Mouse (Mus musculus): ENCODE results near the gene Bphl. TPM values are rescaled to one million over a fixed set of nuclear protein-coding genes. Genes with fewer than 3 reads are reported as not detected.
A peak's percentile ranks its signal among the peaks of the same experiment; 100 is the strongest.
"Not testable (repeated sequence)": the region's sequence is repeated elsewhere in the genome, so short reads cannot be mapped to it uniquely, and the experiment has no call there.

The Bphl gene
- total RNA-seq, 2 experiments from 2014 or later, result 23.7 to 25.8 TPM

DNA sequence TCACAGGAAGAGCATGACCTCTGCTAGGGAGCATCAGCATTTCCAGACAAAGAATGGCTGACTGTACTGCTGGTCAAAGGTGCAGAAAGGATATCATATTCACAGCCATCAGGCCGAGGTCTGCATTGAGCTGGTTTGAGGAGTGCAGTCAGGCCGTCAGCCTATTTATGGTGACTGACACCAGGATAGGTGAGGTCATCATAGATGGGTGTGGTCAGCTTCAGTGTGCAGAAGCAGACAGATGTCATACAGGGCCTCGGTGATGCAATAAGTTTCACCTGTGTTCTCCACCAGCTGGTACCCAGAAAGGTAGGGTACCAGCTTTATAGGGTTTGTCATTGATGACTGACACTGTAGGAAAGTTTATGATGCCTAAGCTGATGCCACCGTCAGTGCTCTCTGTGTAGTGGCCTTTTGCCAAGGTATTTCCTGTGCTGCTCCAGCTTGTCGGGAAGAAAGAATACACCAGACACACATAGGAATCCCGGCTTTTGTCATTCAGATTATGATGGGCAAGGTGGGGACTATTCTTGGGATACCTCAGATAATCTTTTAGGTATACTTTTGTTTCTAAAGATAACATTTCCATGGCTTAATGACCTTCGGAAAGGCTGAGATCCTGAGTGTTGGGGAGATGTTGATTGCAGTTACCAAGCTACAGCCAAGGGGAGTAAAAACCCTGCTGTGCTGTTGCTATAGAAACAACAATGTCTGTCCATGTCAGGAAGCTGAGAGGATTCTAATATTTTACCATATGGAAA is 49.8 kb downstream of the Bphl start:
- DNase-seq (ENCODE audit: low spot score), result no peak

- not testable (repeated sequence) for DNase-seq (ENCODE audit: low spot score)
Measured at GRCm38 (mm10) chr13:34088201-34088649, 50.8 kb downstream of the Bphl start.

- DNase-seq (ENCODE audit: low spot score), result no peak
Measured at GRCm38 (mm10) chr13:34088871-34089288, 51.5 kb downstream of the Bphl start.

DNA sequence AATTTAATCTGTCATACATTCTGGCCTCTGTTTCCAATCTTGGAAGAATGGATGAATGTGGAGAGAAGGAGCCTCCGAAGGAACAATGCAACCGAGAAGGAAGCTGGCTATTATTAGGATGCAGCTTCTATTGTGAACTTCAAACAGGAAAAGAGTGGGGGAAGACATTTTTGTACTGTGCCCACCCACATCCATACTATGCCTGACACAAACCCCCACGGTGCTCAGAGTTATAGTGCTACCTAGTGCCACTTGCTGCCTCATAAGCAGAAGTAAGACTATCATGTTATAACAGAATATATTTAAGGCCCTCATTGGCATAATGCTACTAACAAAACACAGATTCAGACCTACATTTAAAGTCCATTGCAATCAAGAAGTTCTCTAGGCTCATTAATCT is 52.0 kb downstream of the Bphl start:
- no peak for DNase-seq (ENCODE audit: low spot score)

DNA sequence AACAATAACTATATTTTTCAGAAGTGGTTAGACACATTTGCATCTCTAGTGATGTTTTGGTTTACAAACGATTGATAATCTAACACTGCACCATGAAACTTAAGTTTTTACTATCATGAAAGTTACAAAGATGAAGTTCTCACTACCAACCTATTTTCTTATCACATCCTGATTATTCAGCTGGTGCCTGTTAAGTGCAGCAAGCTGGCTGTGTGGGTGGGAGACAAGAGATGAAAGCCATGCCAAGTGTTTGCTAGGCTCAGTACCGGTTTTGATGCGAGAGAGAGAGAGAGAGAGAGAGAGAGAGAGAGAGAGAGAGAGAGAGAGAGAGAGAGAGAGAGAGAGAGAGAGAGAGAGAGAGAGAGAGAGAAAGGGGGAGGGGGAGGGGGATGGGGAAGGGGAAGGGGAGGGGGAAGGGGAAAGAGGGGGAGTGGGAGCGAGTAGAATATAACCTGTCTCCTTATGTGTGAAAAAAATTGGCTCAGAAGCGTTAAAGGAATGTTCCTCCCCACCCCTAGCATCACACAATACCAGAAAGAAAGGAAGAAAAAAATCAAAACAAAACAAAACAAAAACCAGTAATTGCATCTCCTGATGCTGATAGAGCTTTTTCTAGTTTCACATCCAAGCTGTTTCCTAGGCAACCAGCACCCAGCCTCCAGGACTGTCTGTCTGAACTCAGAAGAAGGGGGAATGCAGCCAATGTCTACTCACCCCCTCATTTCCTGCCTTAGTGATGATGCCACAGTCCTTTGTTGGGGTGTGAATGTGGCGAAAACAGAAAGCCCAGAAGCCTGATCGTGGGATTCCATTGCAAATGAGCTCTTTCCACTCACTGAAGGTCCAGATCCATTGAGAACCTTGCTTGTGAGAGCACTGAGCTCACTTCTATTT is 58.4 kb downstream of the Bphl start:
- no peak for DNase-seq (ENCODE audit: low spot score)

GRCm38 (mm10) chr13:34096455-34096854 is 59.1 kb downstream of the Bphl start:
- DNase-seq (ENCODE audit: low spot score), result no peak

GRCm38 (mm10) chr13:34097086-34097485 is 59.7 kb downstream of the Bphl start:
- no peak for DNase-seq (ENCODE audit: low spot score)

GRCm38 (mm10) chr13:34100733-34101132 is 63.3 kb downstream of the Bphl start:
- DNase-seq (ENCODE audit: low spot score), result no peak

DNA sequence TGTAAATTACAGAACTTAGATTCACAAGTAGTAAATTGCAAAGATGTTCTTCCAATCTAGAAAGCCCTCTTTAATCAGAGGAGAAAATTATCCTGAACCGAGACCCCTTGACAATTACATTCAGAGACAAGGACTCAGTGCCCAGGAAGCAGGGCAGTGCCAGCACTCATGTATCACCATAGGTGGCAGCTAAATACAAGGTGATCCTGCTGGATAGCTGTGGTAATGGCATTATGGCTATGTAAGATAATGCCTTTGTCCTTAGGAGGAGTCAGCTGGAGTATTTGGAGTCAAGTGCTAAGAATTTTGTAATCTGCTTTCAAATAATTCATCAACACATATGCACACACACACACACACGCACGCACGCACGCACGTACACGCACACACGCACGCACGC is 63.9 kb downstream of the Bphl start:
- DNase-seq (ENCODE audit: low spot score), result no peak

DNA sequence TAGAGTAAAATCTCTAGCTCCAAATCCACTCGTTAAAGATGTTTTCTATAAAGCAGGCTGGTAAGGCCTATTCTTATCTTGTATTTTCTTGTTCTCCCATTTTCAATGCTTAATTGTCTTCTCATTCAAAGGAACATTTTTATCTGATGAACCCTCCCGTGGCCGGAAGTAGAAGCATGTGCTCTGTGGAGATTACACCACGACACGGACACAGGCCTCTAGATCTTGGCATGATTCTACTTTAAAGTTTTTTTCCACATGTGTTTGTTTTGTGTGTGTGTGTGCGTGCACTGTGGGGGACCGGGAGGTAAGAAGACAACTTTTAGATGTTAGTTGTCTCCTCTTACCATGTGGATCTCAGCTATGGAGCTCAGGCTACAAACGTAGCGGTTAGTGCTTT is 64.5 kb downstream of the Bphl start:
- DNase-seq (ENCODE audit: low spot score), result no peak

- DNase-seq (ENCODE audit: low spot score), result no peak
Measured at GRCm38 (mm10) chr13:34105364-34105763, 68.0 kb downstream of the Bphl start.

- DNase-seq (ENCODE audit: low spot score), result no peak
Measured at GRCm38 (mm10) chr13:34106256-34106655, 68.9 kb downstream of the Bphl start.

GRCm38 (mm10) chr13:34106999-34107398 is 69.6 kb downstream of the Bphl start:
- DNase-seq (ENCODE audit: low spot score), result no peak

GRCm38 (mm10) chr13:34109035-34109676 is 71.8 kb downstream of the Bphl start:
- DNase-seq (ENCODE audit: low spot score), result no peak

DNA sequence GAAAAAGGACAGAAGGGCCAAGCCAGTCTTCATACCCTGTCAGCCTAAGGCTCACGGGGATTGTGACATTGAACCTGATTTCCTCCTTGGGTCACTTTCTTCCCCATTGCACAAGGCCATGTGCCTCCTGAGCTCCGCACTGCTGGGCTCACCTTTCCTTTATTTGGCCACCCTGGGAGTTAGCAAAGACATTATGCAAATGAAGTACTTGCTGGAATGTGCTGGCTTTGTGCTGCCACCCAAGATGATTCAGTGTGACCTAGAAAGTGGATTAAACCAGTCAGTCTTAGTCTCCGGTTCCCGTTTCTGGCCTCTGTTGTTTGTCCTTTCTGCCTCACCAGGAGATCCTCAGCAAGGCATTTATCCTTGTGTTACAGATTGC is 72.3 kb downstream of the Bphl start:
- no peak for DNase-seq (ENCODE audit: low spot score)

GRCm38 (mm10) chr13:34111019-34111418 is 73.6 kb downstream of the Bphl start:
- DNase-seq (ENCODE audit: low spot score), result no peak

- no peak for DNase-seq (ENCODE audit: low spot score)
Measured at GRCm38 (mm10) chr13:34111878-34112277, 74.5 kb downstream of the Bphl start.

DNA sequence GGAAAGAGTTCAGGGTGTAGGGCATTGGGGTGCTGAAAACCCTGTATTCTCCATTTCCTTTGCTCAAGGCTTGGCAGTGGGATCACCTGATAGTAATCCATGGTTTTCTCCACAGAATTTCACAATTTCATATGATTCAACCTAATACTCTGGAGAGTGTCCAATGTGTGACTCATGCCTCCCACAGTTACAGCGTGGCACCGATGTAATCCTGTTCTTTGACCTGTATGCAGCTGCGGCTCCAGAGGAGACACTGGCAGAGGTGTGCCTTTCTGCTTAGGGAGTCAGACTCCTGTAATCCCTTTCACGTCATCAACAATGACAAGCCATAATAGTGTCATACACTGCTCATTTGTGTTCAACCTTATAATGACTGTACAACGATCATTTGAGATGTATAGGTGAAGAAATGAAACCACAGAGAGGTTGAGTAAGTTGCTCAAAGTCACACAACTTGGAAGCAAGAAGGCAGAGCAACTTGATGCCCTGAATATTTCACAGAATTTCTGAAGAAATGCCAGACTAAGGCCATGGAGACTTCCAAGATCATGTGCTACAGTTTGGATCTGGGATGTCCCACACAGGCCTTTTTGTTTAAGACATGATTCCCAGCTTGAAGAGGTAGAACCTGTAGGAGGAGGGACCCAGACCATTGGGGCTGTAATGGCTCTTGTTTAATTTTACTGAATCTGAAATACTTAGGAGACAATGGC is 75.1 kb downstream of the Bphl start:
- DNase-seq (ENCODE audit: low spot score), result peak; percentile 66

DNA sequence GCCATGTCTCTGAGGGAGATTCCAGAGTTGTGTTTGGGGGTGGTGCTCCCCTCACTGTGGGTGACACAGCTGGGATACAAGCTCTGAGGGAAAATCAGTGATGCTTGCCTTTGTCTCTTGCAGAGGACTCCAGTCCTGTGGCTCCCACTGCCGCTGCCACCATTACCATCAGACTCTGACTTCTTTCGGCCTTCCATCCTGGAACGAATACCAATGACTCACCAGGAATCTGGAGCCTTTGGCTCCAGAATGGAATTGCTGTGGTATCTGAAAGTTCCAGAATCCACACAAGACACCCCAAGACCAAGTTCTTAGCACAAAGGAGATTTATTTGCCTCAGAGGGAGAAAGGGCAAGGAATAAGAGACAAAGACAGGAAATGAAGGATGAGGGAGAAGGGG is 75.7 kb downstream of the Bphl start:
- no peak for DNase-seq (ENCODE audit: low spot score)

DNA sequence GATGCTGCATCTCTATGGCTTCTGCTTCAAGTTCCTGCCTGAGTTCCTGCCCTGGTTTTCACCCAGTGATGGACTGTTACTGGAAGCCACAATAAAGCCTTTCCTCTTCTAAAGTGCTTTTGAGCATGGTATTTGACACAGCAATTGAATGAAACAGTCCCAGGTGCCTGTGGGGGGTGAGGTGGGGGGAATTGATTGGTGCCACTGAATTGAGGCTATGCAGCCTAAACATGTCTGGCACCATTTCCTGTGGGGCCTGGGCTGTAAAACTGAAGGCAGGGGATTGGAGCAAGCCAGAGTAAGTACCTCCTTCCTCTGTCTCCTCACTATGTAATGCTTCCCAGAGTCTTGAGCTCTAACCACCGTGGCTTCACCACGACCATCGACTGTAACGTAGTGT is 77.3 kb downstream of the Bphl start:
- DNase-seq (ENCODE audit: low spot score), result no peak

DNA sequence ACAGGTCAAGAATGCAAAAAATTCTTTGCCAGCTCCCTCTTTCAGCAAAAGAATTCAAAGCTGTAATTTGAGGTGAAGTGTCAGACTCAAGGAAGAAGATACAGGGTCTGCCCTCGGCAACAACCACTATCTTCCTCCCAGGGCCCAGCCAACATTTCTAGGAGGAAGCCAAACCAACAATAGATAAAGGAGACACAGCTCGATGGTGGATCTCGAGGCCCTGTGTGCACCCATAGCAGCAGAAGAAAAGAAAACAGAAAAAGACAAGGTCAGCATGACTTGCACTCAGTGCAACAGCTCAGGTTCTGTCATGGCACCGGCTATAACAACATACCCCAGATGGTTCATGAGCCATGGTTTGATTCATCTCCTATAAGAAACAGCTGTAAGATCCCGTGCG is 79.1 kb downstream of the Bphl start:
- no peak for DNase-seq (ENCODE audit: low spot score)
